Mouse (Mus musculus) stomach, embryonic 15.5 days (tissue): Measurements from ENCODE around the gene Cacnb4. TPM values are rescaled to one million over a fixed set of nuclear protein-coding genes. Genes with fewer than 3 reads are reported as not detected.

ENCODE experiments used
- ATAC-seq: fragments of 200-750 bp; cut with Nextera tagmentation; 2 replicates; pipeline ENCODE4 v1.8.0; 2017; ENCODE audit warnings: low read depth, moderate number of reproducible peaks, moderate TSS enrichment; ENCODE audit not compliant: insufficient read depth, low FRiP score
- H3K27ac ChIP-seq: fragments of 300-500 bp; sonication (generic); 2 replicates; pipeline ENCODE4 v1.5.1; 2015; ENCODE audit warnings: mild to moderate bottlenecking, inconsistent platforms
- H3K27me3 ChIP-seq: fragments of 300-500 bp; sonication (generic); replicated peaks from 2 replicates; pipeline ENCODE4 v1.6.1; 2015; ENCODE audit warnings: inconsistent platforms
- H3K36me3 ChIP-seq: fragments of 300-500 bp; sonication (generic); 2 replicates; pipeline ENCODE4 v1.6.1; 2015; ENCODE audit warnings: inconsistent platforms
- H3K4me1 ChIP-seq: fragments of 300-500 bp; sonication (generic); 2 replicates; pipeline ENCODE4 v1.6.1; 2015; ENCODE audit warnings: inconsistent platforms
- H3K4me2 ChIP-seq: fragments of 300-500 bp; sonication (generic); 2 replicates; pipeline ENCODE4 v1.6.1; 2015; ENCODE audit warnings: mild to moderate bottlenecking, inconsistent platforms
- H3K4me3 ChIP-seq: fragments of 300-500 bp; sonication (generic); replicated peaks from 2 replicates; pipeline ENCODE4 v1.5.1; 2015; ENCODE audit warnings: inconsistent platforms
- H3K9ac ChIP-seq: fragments of 300-500 bp; sonication (generic); 2 replicates; pipeline ENCODE4 v1.6.1; 2015; ENCODE audit warnings: inconsistent platforms
- H3K9me3 ChIP-seq: fragments of 300-500 bp; sonication (generic); 2 replicates; pipeline ENCODE4 v1.6.1; 2016; ENCODE audit warnings: inconsistent platforms
- WGBS: fragments of 180-500 bp; shearing (Covaris S2); methylation state at CpG from one replicate; pipeline ENCODE4 v1.1.7; 2015; 5-methylcytosine and 5-hydroxymethylcytosine counted together
- polyA plus RNA-seq: library from polyadenylated mRNA; unstranded; fragments of >200 nt; fragmentation: Nextera tagmentation; extraction: Ambion mirVana; gene quantifications from 2 replicates; pipeline ENCODE4 v1.2.1, GENCODE M21; 2015

Cacnb4 gene
- polyA plus RNA-seq, 1 experiment from 2014 or later = 1.7 TPM

GRCm38 (mm10) chr2:52643657-52644056 is 33.0 kb downstream of the Cacnb4 start:
- no peaks in the 10 kb centered on the region for H3K4me1 ChIP-seq
- no peaks in the 10 kb centered on the region for H3K36me3 ChIP-seq
- no peak overlapping the region for H3K4me2 ChIP-seq
- no peak overlapping the region for H3K27ac ChIP-seq
- 67% methylated on average over 6 of the region's 6 CpGs for WGBS
- H3K9ac ChIP-seq = no peak overlapping the region
- H3K27me3 ChIP-seq = no peaks in the 10 kb centered on the region
- no peak for ATAC-seq
- no peak overlapping the region for H3K4me3 ChIP-seq
- H3K9me3 ChIP-seq = no peaks in the 10 kb centered on the region

- H3K27ac ChIP-seq = no peak overlapping the region
- no peak for ATAC-seq
- WGBS = 40% methylated on average over 4 of the region's 4 CpGs
- H3K4me3 ChIP-seq = no peak overlapping the region
- H3K9ac ChIP-seq = no peak overlapping the region
- H3K4me1 ChIP-seq = no peaks in the 10 kb centered on the region
- H3K9me3 ChIP-seq = no peaks in the 10 kb centered on the region
- H3K36me3 ChIP-seq = no peaks in the 10 kb centered on the region
- no peaks in the 10 kb centered on the region for H3K27me3 ChIP-seq
- H3K4me2 ChIP-seq = no peak overlapping the region
Observed at GRCm38 (mm10) chr2:52639530-52639875, 37.1 kb downstream of the Cacnb4 start.

GRCm38 (mm10) chr2:52638857-52639529 is 37.6 kb downstream of the Cacnb4 start:
- H3K27me3 ChIP-seq = no peaks in the 10 kb centered on the region
- no peaks in the 10 kb centered on the region for H3K36me3 ChIP-seq
- H3K4me3 ChIP-seq = no peak overlapping the region
- ATAC-seq = no peak
- H3K9me3 ChIP-seq = no peaks in the 10 kb centered on the region
- H3K4me2 ChIP-seq = no peak overlapping the region
- WGBS = 50% methylated on average over 6 of the region's 6 CpGs
- H3K27ac ChIP-seq = no peak overlapping the region
- H3K4me1 ChIP-seq = no peaks in the 10 kb centered on the region
- H3K9ac ChIP-seq = no peak overlapping the region

- Histone ChIP-seq H3K4me1 (no peaks in the 10 kb centered on the region), H3K36me3 (no peaks in the 10 kb centered on the region), H3K27me3 (no peaks in the 10 kb centered on the region), H3K4me2 (no peak overlapping the region), H3K9me3 (no peaks in the 10 kb centered on the region), H3K4me3 (no peak overlapping the region), H3K9ac (no peak overlapping the region), H3K27ac (no peak overlapping the region)
- WGBS = 42% methylated on average over 4 of the region's 4 CpGs
- no peak for ATAC-seq
Observed at GRCm38 (mm10) chr2:52638226-52638625, 38.4 kb downstream of the Cacnb4 start.

- Histone ChIP-seq H3K9me3 (no peaks in the 10 kb centered on the region), H3K9ac (no peak overlapping the region), H3K27ac (no peak overlapping the region), H3K27me3 (no peaks in the 10 kb centered on the region), H3K4me3 (no peak overlapping the region), H3K36me3 (no peaks in the 10 kb centered on the region), H3K4me1 (no peaks in the 10 kb centered on the region), H3K4me2 (no peak overlapping the region)
- WGBS = 71% methylated on average over 5 of the region's 5 CpGs
- no peak for ATAC-seq
Observed at GRCm38 (mm10) chr2:52636051-52636450, 40.6 kb downstream of the Cacnb4 start.

- WGBS = 29% methylated on average over 4 of the region's 4 CpGs
- H3K9me3 ChIP-seq = no peaks in the 10 kb centered on the region
- ATAC-seq = no peak
Observed at GRCm38 (mm10) chr2:52635358-52635757, 41.3 kb downstream of the Cacnb4 start.

GRCm38 (mm10) chr2:52632880-52633279 is 43.8 kb downstream of the Cacnb4 start:
- 8% methylated on average over 7 of the region's 7 CpGs for WGBS
- Histone ChIP-seq H3K27me3 (no peaks in the 10 kb centered on the region), H3K27ac (no peak overlapping the region), H3K4me2 (no peak overlapping the region), H3K4me1 (no peaks in the 10 kb centered on the region), H3K4me3 (no peak overlapping the region), H3K36me3 (no peaks in the 10 kb centered on the region), H3K9me3 (no peaks in the 10 kb centered on the region), H3K9ac (no peak overlapping the region)
- ATAC-seq = no peak

More at GRCm38 (mm10) chr2:52635358-52635757, 41.3 kb downstream of the Cacnb4 start:
- Histone ChIP-seq H3K9ac (no peak overlapping the region), H3K4me3 (no peak overlapping the region), H3K4me2 (no peak overlapping the region), H3K27me3 (no peaks in the 10 kb centered on the region), H3K4me1 (no peaks in the 10 kb centered on the region), H3K27ac (no peak overlapping the region), H3K36me3 (no peaks in the 10 kb centered on the region)

GRCm38 (mm10) chr2:52628186-52628585 is 48.4 kb downstream of the Cacnb4 start:
- no peak overlapping the region for H3K4me3 ChIP-seq
- no peaks in the 10 kb centered on the region for H3K36me3 ChIP-seq
- no peak overlapping the region for H3K9ac ChIP-seq
- H3K27me3 ChIP-seq = no peaks in the 10 kb centered on the region
- no peak overlapping the region for H3K4me2 ChIP-seq
- H3K4me1 ChIP-seq = peaks cover 7% of the 10 kb centered on the region; the same call in 1 of the 2 replicates
- ATAC-seq = no peak
- no peak overlapping the region for H3K27ac ChIP-seq
- H3K9me3 ChIP-seq = no peaks in the 10 kb centered on the region
- WGBS = 63% methylated on average over 4 of the region's 4 CpGs

- no peak for ATAC-seq
- H3K9ac ChIP-seq = no peak overlapping the region
- no peaks in the 10 kb centered on the region for H3K27me3 ChIP-seq
- H3K4me2 ChIP-seq = no peak overlapping the region
- no peak overlapping the region for H3K27ac ChIP-seq
- WGBS = 81% methylated on average over 3 of the region's 3 CpGs
- peaks cover 7% of the 10 kb centered on the region; the same call in 1 of the 2 replicates for H3K4me1 ChIP-seq
- no peaks in the 10 kb centered on the region for H3K9me3 ChIP-seq
- H3K36me3 ChIP-seq = no peaks in the 10 kb centered on the region
- no peak overlapping the region for H3K4me3 ChIP-seq
Observed at GRCm38 (mm10) chr2:52626266-52626665, 50.4 kb downstream of the Cacnb4 start.

- Histone ChIP-seq H3K4me3 (no peak overlapping the region), H3K27me3 (no peaks in the 10 kb centered on the region), H3K4me2 (no peak overlapping the region), H3K36me3 (no peaks in the 10 kb centered on the region), H3K4me1 (peaks cover 7% of the 10 kb centered on the region; the same call in 1 of the 2 replicates), H3K27ac (no peak overlapping the region), H3K9ac (no peak overlapping the region), H3K9me3 (no peaks in the 10 kb centered on the region)
- 86% methylated on average over 6 of the region's 6 CpGs for WGBS
- no peak for ATAC-seq
Observed at GRCm38 (mm10) chr2:52625731-52626130, 50.9 kb downstream of the Cacnb4 start.

GRCm38 (mm10) chr2:52623921-52624404 is 52.7 kb downstream of the Cacnb4 start:
- whole genome bisulfite sequencing = 45% methylated on average over 7 of the region's 7 CpGs
- H3K4me1 ChIP-seq = peaks cover 7% of the 10 kb centered on the region; the same call in 1 of the 2 replicates
- no peaks in the 10 kb centered on the region for H3K36me3 ChIP-seq
- peak overlapping the region; percentile 35; the same call in 1 of the 2 replicates for H3K27ac ChIP-seq
- H3K4me2 ChIP-seq = no peak overlapping the region
- ATAC-seq = no peak; the same call in 1 of the 2 replicates
- no peaks in the 10 kb centered on the region for H3K27me3 ChIP-seq
- H3K4me3 ChIP-seq = no peak overlapping the region
- no peak overlapping the region for H3K9ac ChIP-seq
- no peaks in the 10 kb centered on the region for H3K9me3 ChIP-seq

- Histone ChIP-seq H3K4me2 (no peak overlapping the region), H3K9ac (no peak overlapping the region), H3K27me3 (no peaks in the 10 kb centered on the region), H3K36me3 (no peaks in the 10 kb centered on the region), H3K4me3 (no peak overlapping the region), H3K9me3 (no peaks in the 10 kb centered on the region), H3K27ac (peak overlapping the region; percentile 35; the same call in 1 of the 2 replicates), H3K4me1 (peaks cover 7% of the 10 kb centered on the region; the same call in 1 of the 2 replicates)
- 43% methylated on average over 4 of the region's 4 CpGs for WGBS
- ATAC-seq = no peak; the same call in 1 of the 2 replicates
Observed at GRCm38 (mm10) chr2:52623461-52623860, 53.2 kb downstream of the Cacnb4 start.
